Mouse (Mus musculus) lung, adult 2 months (tissue): ENCODE results near the gene Bcdin3d.

ENCODE experiments used
- CTCF ChIP-seq: fragments of 200-500 bp; IDR thresholded peaks from 2 replicates; pipeline ENCODE4 v1.5.1; 2011; ENCODE audit warnings: mild to moderate bottlenecking, low read length, control low read depth; ENCODE audit not compliant: insufficient read depth
- POLR2A ChIP-seq: fragments of 200-500 bp; IDR thresholded peaks from 2 replicates; pipeline ENCODE4 v1.6.1; 2011; ENCODE audit warnings: low read depth, mild to moderate bottlenecking, control low read depth, low read length, borderline replicate concordance; ENCODE audit errors: extremely low read depth

GRCm38 (mm10) chr15:99511797-99512525, 37.4 kb upstream of the Bcdin3d start:
- TF ChIP-seq CTCF: no peak
- no peak for TF ChIP-seq POLR2A
